Mouse (Mus musculus): ENCODE measurements around the gene Pcnx3.

Pcnx3 gene

GRCm38 (mm10) chr19:5684236-5684635, 4.5 kb downstream of the Pcnx3 start:
- no peak for DNase-seq (ENCODE audit: extremely low read depth, low read depth)

- no peak for DNase-seq (ENCODE audit: extremely low read depth, low read depth)
Measured at GRCm38 (mm10) chr19:5680432-5680831, 8.3 kb downstream of the Pcnx3 start.

GRCm38 (mm10) chr19:5668372-5668771, 20.3 kb downstream of the Pcnx3 start:
- DNase-seq (ENCODE audit: extremely low read depth, low read depth), result no peak

DNA sequence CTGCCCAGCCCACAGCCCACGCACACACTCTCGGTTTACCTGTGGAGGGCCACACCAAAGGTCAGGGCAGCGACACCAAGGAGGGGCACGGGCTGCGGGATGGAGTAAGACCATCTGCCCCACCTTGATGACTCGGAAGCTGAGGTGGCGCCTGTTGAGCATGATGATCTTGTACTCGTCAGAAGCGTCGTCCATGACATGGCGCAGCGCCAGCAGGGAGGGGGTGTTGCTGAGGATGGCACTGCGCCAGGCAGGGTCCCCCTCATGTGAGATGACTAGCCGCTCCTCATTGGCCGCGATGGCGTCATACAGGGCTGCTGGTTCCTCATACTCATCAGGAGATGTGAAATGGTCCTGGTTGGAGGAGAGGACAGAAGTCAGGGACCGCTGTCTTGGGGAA, 22.3 kb downstream of the Pcnx3 start:
- DNase-seq (ENCODE audit: extremely low read depth, low read depth), result no peak

GRCm38 (mm10) chr19:5665465-5665864, 23.2 kb downstream of the Pcnx3 start:
- DNase-seq (ENCODE audit: extremely low read depth, low read depth), result peak; percentile 71

DNA sequence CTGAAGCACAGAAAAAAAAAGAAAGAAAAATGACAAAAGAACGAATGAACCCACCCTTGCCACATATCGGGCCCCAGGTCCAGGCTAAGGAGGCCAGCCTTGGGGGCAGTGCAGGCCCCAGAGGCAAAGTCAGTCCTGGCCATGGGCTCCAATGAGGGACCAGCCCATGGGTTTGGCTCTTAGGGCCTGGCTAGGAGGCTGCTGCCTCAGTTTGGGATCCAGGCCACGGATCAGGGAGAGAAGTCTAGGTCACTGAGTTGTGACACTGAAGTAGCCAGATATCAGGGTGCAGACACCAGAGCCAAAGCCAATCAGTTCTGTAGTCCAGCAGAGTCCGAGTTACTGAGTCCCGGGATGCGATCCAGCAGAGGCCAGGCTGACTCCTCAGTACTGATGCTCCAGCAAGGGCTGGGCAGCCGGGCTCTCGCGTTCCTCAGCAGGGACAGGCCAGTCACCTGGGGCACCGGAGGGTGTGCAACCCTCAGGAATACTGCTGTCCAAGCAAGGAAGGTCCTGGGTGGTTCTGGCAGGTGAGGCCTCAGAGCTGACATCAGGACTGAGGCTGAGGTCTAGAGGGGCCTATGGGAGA, 23.9 kb downstream of the Pcnx3 start:
- DNase-seq (ENCODE audit: extremely low read depth, low read depth), result no peak

DNA sequence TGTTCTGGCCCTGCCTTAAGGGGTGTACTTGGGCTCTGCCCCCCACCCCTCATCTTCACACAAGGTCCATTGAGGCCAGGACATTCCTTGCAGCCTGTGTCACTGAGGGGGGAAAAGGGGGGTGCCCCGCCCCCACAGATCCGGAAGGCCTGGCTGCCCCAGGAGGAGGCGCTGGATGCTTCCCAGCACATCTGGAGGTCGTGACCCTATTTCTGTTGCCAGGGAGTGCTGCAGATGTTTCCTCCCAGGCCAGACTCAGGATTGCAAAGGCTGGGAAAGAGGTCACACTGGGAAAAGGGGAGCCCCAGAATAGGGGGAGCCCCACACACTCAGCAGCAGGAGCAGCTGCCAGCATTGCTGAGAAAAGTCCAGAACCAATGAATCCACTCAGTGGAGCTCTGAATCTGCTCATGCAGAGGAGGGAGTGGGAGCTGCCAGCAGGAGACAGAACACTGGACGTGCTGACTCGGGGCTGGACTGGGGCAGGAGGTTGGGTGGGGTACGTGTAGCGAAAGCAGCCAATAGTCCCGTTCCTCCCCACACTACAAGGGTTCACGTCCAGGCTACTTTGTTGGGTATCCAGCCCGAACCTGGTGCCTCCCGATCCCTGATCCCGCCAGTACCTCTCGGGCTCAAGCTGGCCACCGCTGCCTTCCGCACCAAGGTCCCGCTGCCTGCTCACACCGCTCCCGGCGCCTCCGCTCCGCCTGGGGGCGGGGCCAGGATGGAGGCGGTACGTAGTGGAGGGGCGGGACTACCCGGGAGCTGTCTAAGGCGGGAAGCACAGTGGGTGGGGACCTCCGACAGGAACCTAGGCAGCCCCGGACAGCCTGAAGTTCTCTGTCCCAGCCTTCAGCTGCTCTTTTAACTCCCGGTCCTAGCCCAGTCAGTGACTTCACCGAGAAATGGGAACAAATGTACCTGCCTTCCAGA, 25.5 kb downstream of the Pcnx3 start, which contains the start of gene Sipa1:
Gene Sipa1 (minus strand): TSS at position 727 of the 933 bp plus-strand sequence.
- DNase-seq (ENCODE audit: extremely low read depth, low read depth), result peak; percentile 80

- DNase-seq (ENCODE audit: extremely low read depth, low read depth), result no peak
Measured at GRCm38 (mm10) chr19:5662310-5662709, 26.4 kb downstream of the Pcnx3 start.

DNA sequence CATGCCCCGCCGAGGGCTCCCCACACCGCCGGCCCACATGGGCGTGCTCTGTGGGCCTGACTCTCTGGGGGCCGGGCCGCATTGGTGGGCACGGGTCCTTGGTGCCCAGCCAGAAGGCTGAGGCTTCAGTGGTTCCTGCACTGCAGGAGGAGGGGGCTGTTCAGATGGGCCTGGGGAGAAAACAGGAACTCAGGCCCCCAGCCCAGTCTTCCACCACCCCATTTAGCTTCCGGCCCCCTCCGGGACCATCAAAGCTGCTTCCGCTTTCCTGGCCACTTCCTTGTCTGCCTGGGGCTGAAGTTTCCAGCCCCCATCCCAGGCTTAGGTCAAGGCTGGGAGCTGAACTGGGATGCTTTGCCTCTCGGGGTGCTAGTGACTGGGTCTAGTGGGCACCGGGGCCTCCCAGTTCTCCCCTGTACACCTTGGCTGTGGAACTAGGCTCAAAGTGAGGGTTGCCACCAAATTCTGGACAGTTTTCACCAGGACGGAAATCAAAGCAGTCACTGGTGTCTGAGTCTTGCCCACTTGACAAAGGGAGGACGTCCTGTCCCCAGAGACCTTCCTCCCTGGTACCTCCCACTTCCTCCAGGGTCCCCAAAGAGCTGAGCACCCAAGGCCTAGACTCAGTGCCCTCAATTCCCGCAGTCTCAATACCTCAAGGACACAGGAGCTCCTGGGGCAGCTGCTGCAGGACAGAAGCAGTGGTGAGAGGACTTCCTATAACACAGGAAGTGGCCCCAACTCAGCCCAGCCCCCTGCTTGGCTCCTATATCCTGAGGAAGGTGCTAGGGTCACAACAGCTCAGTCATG, 27.6 kb downstream of the Pcnx3 start:
- DNase-seq (ENCODE audit: extremely low read depth, low read depth), result peak; percentile 69

DNA sequence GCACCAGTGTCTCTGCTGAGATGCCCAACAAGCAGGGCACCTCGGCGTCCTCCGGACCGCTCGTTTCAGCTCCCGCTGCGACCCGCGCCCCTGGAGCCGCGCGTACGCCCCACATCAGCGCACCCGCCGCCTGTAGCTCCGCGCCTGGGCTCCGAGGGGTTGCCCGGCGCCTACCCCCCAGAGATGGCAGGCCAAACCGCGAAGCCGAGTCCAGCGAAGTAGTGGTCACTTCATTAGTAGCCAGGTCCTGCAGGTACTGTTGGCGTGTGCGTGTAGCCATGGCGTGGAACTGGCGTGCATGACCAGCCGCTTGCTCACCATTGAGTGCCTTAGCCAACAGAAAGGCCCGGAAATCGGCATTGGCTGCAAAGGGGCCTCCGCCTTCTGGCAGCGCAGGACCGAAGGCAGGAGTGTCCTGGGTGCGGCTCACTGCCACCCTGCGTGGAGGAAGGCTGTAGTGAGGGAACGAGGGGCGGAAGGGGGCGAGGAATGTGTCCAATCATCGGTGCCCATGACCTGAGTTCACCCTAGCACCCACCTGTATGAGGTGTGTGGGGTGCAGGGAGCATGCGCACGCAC, 33.9 kb downstream of the Pcnx3 start:
- DNase-seq (ENCODE audit: extremely low read depth, low read depth), result no peak

DNA sequence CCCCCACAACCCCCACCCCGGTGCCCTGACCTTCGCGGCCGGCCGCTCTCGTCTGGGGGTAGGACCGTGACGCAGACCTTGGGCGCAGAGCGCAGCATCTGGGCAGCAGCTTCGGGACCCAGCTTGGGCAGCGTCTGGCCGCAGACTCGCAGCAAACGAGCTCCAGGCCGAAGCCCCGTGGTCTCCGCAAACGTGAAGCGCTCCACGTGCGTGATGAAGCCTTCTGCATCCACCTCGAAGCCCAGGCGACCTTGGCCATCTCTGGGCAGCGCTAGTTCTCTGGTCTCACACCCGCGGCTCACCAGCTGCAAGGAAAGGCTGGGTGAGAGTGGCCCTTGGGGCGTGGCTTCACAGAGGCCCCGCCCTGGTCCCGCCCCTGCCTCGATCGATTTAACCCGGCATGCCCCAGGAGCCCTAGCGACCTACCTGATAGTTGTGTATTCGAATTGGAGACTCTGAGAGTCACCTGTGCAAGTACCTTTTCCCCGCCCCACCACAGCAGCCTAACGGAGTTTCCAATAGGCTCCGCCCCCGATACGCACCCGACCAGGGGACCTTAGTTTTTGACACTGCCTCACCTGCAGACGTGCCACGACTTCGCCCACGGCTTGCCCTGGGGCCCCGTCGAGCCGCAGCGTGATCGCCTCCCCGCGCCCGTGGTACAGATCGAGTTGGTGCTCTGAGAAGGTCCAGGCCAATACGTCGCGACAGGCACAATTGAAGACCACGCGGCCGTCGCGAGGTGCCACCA, 34.6 kb downstream of the Pcnx3 start:
- DNase-seq (ENCODE audit: extremely low read depth, low read depth), result no peak

- DNase-seq (ENCODE audit: extremely low read depth, low read depth), result no peak
Measured at GRCm38 (mm10) chr19:5652570-5652969, 36.1 kb downstream of the Pcnx3 start.

GRCm38 (mm10) chr19:5651502-5652274, 37.0 kb downstream of the Pcnx3 start:
- no peak for DNase-seq (ENCODE audit: extremely low read depth, low read depth)

DNA sequence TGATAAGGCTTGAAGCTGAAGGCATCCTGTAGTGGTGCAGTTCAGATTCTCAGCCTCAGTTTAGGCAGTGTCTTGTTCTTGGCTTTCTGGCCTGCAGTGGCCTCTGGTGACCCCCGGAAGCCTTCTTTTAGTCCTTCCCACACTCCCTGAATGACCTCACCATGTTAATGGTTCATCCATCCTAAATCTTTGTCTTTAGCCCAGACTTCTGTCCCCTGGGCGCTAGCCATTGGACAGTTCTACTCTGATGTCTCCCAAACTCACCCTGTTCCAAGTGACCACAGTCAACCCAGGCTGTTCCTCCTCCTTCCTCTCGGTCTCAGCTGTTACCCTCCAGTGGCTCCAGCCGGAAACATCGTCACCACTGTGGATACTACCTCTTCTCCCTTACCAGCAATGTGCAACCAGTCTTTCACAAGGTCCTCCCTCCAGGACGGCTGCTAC, 39.4 kb downstream of the Pcnx3 start:
- DNase-seq (ENCODE audit: extremely low read depth, low read depth), result no peak

GRCm38 (mm10) chr19:5648401-5649297, 40.1 kb downstream of the Pcnx3 start:
- peak; percentile 76 for DNase-seq (ENCODE audit: extremely low read depth, low read depth)

DNA sequence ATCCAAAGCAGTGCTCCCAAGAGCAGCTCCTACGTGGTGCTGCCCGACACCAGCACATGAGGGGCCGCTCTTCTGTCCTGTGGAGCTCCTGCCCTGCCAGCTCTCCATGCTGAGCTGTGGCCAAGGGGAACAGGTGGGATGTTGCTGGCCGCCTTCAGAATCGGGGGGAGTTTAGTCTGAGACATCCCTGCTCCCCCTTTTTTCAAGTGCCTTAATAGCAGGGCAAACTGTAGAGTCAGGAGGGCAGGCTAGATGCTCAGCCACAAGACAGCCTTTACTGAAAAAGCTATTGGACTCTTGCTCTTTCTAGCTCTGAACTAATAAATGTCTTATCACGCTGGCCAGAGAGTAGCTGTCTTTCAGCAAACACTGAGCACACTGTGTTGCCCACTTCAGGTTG, 40.9 kb downstream of the Pcnx3 start:
- DNase-seq (ENCODE audit: extremely low read depth, low read depth), result no peak

DNA sequence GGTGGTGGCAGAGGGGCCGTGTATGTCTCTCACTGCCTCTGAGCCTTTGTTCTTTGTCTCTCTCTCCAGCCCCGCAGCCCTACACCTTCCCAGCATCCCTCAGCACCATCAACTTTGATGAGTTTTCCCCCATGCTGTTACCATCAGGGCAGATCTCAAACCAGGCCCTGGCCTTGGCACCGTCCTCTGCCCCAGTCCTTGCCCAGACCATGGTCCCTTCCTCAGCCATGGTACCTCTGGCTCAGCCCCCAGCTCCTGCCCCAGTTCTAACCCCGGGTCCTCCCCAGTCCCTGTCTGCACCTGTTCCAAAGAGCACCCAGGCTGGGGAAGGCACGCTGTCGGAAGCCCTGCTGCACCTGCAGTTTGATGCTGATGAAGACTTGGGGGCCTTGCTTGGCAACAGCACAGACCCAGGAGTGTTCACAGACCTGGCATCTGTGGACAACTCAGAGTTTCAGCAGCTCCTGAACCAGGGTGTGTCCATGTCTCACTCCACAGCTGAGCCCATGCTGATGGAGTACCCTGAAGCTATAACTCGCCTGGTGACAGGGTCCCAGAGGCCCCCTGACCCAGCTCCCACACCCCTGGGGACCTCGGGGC, 41.9 kb downstream of the Pcnx3 start:
- no peak for DNase-seq (ENCODE audit: extremely low read depth, low read depth)

DNA sequence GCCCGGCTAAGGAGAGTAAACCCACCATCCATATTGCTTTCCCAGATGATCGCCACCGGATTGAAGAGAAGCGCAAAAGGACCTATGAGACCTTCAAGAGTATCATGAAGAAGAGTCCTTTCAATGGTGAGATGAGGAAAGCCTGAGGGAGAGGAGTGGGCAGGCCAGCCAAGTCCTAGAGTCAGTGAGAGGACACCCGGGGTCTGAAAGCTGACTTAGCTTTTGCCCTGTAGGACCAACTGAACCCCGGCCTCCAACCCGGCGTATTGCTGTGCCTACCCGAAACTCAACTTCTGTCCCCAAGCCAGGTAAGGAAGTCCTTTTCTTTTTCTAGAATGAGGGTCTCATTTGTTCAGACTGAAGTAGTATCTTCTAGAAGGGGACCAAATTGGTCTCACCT, 43.4 kb downstream of the Pcnx3 start:
- DNase-seq (ENCODE audit: extremely low read depth, low read depth), result no peak

DNA sequence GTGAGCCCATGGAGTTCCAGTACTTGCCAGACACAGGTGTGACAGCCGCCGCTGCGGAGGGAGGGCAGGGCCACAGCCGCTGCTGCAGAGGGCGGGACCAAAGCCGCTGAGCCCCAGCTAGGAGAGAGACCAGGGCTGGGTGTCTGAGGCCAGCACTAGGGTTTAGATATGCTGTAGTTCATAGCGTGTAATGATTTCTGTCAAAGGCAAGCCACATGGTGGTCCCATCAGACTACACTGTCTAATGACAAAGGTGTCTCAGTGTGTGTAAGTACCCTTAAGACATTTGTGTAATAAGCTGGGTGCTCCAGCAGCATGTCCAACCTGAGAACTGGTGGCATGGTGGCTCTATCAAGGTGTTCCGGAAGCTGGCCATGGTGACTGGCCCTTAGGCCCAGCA, 47.1 kb downstream of the Pcnx3 start:
- no peak for DNase-seq (ENCODE audit: extremely low read depth, low read depth)

Data from MEL-GATA-1-ER (cell line).